Mouse (Mus musculus): ENCODE measurements at regions not wholly inside any gene's neighbourhood (a gene's known extent, or its start where the extent isn't known, plus 50 kb on each side); places are given as distances from the start of the nearest gene placed in this dataset.
A peak's percentile ranks its signal among the peaks of the same experiment; 100 is the strongest.

DNA sequence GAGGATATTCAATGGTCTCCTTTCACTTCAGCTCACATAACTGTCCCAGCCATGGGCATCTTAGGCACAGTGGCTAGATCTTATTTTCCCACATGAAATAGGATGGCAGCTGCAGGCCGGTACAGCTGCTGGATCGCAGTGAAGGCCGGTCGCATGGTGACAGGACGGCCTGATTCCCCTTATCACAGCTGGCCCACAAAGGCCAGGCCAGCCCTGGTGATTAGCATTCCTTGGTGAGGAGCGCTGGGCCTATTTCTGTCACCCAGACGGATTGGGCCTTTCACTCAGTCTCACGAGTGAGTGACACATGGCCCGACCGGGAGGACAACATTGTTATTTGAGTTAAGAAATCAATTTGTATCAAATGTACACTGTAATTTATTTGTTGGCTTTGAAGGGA, 178.8 kb downstream of the Irx1 start:
- Histone ChIP-seq H3K4me2 (ENCODE audit: low read depth, low read length) (0 out of 2 replicates have a peak overlapping the region, but pooled peaks have one; percentile 7), H3K9ac (replicated peaks; ENCODE audit: low read depth, low read length) (no peak overlapping the region), H3K27ac (ENCODE audit: low read depth) (no peak overlapping the region), H3K4me3 (ENCODE audit: low read depth, low read length) (no peak overlapping the region), H3K36me3 (replicated peaks; ENCODE audit: control insufficient read depth, insufficient read depth, low read length) (no peaks in the 10 kb centered on the region), H3K27me3 (ENCODE audit: control insufficient read depth, insufficient read depth, low read length) (no peaks in the 10 kb centered on the region), H3K9me3 (replicated peaks; ENCODE audit: control insufficient read depth, low read length) (0 out of 2 replicates have a peak, but pooled peaks cover 8% of the 10 kb centered on the region), H3K4me1 (ENCODE audit: control insufficient read depth, insufficient read depth) (peaks cover 7% of the 10 kb centered on the region; the same call in 1 of the 2 replicates)
- DNase-seq (ENCODE audit: low spot score) (peak; percentile 35), ATAC-seq (ENCODE audit: insufficient read depth, low read depth) (peak; percentile 89)
- WGBS = 10% methylated on average over 10 of the region's 10 CpGs
- TF ChIP-seq CTCF (IDR thresholded peaks at IDR 0.05; ENCODE audit: low read depth) = no peak
- TF ChIP-seq EP300 (IDR thresholded peaks at IDR 0.05; ENCODE audit: low read depth) = 0 out of 2 replicates have a peak, but pooled peaks have one; percentile 56

DNA sequence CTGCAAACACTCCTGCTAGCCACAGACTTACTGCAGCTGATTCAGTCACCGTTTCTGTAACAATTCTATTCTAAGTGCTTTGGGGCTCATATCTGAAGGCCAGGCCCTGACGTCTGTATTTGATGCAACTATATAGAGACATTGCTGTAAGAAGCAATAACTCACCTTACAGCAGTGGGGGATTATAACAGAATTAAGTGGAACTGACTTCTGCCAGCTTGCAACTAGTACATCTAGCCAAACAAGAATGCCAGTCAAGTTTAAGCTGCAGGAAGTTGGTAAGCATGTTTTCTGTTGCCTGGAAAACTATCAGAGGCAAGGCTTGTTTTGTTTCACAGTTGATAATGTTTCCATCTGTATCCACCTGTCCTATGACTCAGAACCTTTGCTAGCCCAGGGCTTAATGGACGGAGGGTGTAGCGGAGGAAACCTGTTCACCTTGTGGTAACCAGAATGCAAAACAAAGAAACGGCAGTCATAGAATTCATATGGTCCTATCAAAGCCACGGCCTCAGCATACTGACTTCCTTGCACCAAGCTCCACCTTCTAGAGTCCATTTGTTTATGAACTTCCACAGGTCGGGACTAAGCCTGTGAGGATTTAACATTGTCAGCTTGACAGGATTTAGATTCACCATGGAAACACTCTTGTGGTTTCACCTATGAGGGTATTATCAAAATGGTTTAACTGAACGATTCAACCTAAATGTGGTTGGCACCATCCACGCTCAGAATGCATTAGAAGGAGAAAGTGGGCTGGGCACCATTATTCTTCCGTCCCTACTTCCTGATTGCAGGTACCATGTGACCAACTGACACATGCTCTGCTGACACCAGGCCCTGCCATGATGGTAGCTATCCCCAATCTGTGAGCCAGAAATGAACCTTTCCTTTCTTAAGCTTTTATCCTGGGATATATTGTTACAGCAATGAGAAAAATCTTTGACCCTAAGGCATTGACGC, 216.2 kb downstream of the Irx1 start:
- no peak for DNase-seq (ENCODE audit: low spot score)
- no peak overlapping the region for H3K9ac ChIP-seq (replicated peaks; ENCODE audit: low read depth, low read length)

DNA sequence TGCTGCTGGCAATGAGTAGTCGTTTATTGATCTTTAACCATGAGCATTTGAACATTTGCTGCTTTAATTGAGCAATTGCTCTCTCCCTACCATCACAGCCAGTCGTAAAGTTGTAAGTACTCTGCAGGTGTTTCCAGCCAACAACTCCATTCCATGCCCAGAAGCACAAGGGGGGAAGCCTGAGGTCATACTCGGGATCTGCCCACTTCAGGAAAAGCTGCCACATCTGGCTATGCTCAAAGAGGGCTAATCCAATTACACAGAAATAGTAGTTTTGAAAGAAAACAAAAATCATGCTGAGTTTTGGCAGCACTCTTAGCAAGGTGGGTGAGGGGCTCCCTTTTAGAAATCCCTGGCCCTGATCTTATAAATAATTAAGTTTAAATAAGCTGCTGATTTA, 217.0 kb downstream of the Irx1 start:
- no peak for ATAC-seq (ENCODE audit: insufficient read depth, low read depth)
- Histone ChIP-seq H3K4me1 (ENCODE audit: control insufficient read depth, insufficient read depth) (no peaks in the 10 kb centered on the region), H3K4me3 (ENCODE audit: low read depth, low read length) (no peak overlapping the region), H3K4me2 (ENCODE audit: low read depth, low read length) (no peak overlapping the region), H3K9ac (replicated peaks; ENCODE audit: low read depth, low read length) (no peak overlapping the region), H3K9me3 (replicated peaks; ENCODE audit: control insufficient read depth, low read length) (no peaks in the 10 kb centered on the region), H3K27me3 (ENCODE audit: control insufficient read depth, insufficient read depth, low read length) (no peaks in the 10 kb centered on the region), H3K27ac (ENCODE audit: low read depth) (no peak overlapping the region), H3K36me3 (replicated peaks; ENCODE audit: control insufficient read depth, insufficient read depth, low read length) (no peaks in the 10 kb centered on the region)
- WGBS = 47% methylated on average over 3 of the region's 3 CpGs
- TF ChIP-seq CTCF (IDR thresholded peaks at IDR 0.05; ENCODE audit: low read depth) (no peak), EP300 (IDR thresholded peaks at IDR 0.05; ENCODE audit: low read depth) (no peak)
- no peak for DNase-seq (ENCODE audit: low spot score)

More for the DNA sequence above, 216.2 kb downstream of the Irx1 start:
- H3K4me1 ChIP-seq (ENCODE audit: control insufficient read depth, insufficient read depth) = no peaks in the 10 kb centered on the region
- H3K36me3 ChIP-seq (replicated peaks; ENCODE audit: control insufficient read depth, insufficient read depth, low read length) = no peaks in the 10 kb centered on the region
- no peak overlapping the region for H3K4me2 ChIP-seq (ENCODE audit: low read depth, low read length)
- H3K9me3 ChIP-seq (replicated peaks; ENCODE audit: control insufficient read depth, low read length) = no peaks in the 10 kb centered on the region
- H3K4me3 ChIP-seq (ENCODE audit: low read depth, low read length) = no peak overlapping the region
- ATAC-seq (ENCODE audit: insufficient read depth, low read depth) = no peak
- TF ChIP-seq CTCF (IDR thresholded peaks at IDR 0.05; ENCODE audit: low read depth) (no peak), EP300 (IDR thresholded peaks at IDR 0.05; ENCODE audit: low read depth) (no peak)
- WGBS = 76% methylated on average over 11 of the region's 11 CpGs
- H3K27me3 ChIP-seq (ENCODE audit: control insufficient read depth, insufficient read depth, low read length) = no peaks in the 10 kb centered on the region
- no peak overlapping the region for H3K27ac ChIP-seq (ENCODE audit: low read depth)

DNA sequence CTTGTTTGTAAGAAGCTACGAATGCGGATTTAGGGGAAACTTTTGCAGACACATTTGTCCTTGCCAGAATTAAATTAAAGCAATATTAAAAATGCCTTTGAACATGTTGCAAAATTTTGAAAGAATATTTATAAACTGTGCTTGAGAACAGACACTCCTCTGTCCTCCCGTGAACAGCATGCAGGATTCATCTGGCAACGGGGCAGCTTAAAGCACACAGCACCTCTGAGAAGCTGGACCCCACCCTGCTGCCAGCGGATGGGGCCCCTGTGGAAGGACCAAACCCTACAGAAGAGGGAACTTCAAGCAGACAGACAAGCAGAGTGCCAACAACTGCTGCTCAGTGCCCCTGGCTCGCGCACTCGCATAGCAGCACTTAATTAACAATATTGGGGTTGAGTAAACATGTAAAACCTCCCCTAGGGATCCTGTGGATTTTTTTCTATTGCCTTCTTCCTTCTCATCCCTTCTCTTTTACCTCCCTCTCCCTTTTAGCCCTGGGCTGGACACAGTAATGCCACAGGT, 226.6 kb downstream of the Irx1 start:
- no peak overlapping the region for H3K27ac ChIP-seq (ENCODE audit: low read depth)
- H3K9me3 ChIP-seq (replicated peaks; ENCODE audit: control insufficient read depth, low read length) = no peaks in the 10 kb centered on the region
- H3K9ac ChIP-seq (replicated peaks; ENCODE audit: low read depth, low read length) = no peak overlapping the region
- no peaks in the 10 kb centered on the region for H3K27me3 ChIP-seq (ENCODE audit: control insufficient read depth, insufficient read depth, low read length)
- TF ChIP-seq CTCF (IDR thresholded peaks at IDR 0.05; ENCODE audit: low read depth) = no peak
- no peak for TF ChIP-seq EP300 (IDR thresholded peaks at IDR 0.05; ENCODE audit: low read depth)
- no peaks in the 10 kb centered on the region for H3K36me3 ChIP-seq (replicated peaks; ENCODE audit: control insufficient read depth, insufficient read depth, low read length)
- H3K4me2 ChIP-seq (ENCODE audit: low read depth, low read length) = no peak overlapping the region
- 76% methylated on average over 8 of the region's 8 CpGs for WGBS
- ATAC-seq (ENCODE audit: insufficient read depth, low read depth) = no peak
- no peak overlapping the region for H3K4me3 ChIP-seq (ENCODE audit: low read depth, low read length)
- DNase-seq (ENCODE audit: low spot score) = no peak
- no peaks in the 10 kb centered on the region for H3K4me1 ChIP-seq (ENCODE audit: control insufficient read depth, insufficient read depth)

DNA sequence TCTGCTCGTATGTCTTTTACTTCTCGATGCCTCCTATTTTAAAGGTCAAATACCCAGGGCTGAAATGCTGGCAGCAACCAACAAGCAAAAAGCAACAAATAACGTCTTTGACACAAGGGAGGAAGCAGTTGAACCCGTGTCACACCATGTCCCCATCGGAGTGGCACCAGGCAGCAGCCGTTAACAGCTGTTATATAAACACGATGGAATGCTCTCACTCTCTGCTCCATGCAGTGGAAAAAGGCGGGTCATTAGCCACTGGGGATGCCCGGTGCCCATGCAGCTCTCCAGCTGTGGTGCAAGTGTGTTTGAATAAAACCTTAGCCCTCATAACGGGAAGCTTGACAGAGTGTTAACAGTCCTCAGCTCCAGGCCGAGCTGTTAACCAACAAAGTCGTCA, 229.3 kb downstream of the Irx1 start:
- Histone ChIP-seq H3K27me3 (ENCODE audit: control insufficient read depth, insufficient read depth, low read length) (no peaks in the 10 kb centered on the region), H3K4me2 (ENCODE audit: low read depth, low read length) (no peak overlapping the region), H3K27ac (ENCODE audit: low read depth) (no peak overlapping the region), H3K4me1 (ENCODE audit: control insufficient read depth, insufficient read depth) (no peaks in the 10 kb centered on the region), H3K4me3 (ENCODE audit: low read depth, low read length) (no peak overlapping the region), H3K36me3 (replicated peaks; ENCODE audit: control insufficient read depth, insufficient read depth, low read length) (no peaks in the 10 kb centered on the region), H3K9me3 (replicated peaks; ENCODE audit: control insufficient read depth, low read length) (no peaks in the 10 kb centered on the region), H3K9ac (replicated peaks; ENCODE audit: low read depth, low read length) (no peak overlapping the region)
- 38% methylated on average over 12 of the region's 12 CpGs for WGBS
- TF ChIP-seq CTCF (IDR thresholded peaks at IDR 0.05; ENCODE audit: low read depth) (no peak), EP300 (IDR thresholded peaks at IDR 0.05; ENCODE audit: low read depth) (no peak)
- no peak for ATAC-seq (ENCODE audit: insufficient read depth, low read depth)
- no peak for DNase-seq (ENCODE audit: low spot score)
